Mouse (Mus musculus): ENCODE data around the gene Myo1d. TPM values are rescaled to one million over a fixed set of nuclear protein-coding genes. Genes with fewer than 3 reads are reported as not detected.

Gene Myo1d
- total and polyA plus RNA-seq, 3 experiments, result 15.9 to 81.1 (median 41.7) TPM

DNA sequence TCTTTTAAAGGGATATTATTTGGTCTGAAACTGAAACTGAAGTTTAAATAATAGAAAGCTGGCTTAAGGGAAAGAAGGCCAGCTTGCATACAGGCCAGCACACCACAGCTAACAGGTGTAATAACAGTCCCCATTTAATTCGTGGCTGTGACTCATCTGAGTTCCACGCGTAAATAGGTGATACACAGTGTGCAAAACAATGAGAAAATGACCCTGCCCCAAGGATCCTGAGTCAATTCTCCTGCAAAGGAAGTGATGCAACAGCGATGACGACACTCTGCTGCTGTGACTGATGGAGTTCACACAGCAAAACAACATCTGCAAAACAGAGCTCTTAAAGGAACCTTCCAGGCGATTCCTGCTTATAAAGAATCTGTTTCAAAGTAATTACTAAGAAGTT, 68.5 kb downstream of the Myo1d start:
- Histone ChIP-seq H3K9ac (ENCODE audit: control insufficient read depth, low read depth, low read length, poor library complexity, severe bottlenecking) (no peak overlapping the region), H3K27ac (ENCODE audit: control insufficient read depth, low read depth, low read length) (no peak overlapping the region), H3K9me3 (replicated peaks; ENCODE audit: insufficient read depth, low read length) (no peaks in the 10 kb centered on the region), H3K4me1 (ENCODE audit: control insufficient read depth in 1 of 2, insufficient read depth in 2 of 2, low read length in 2 of 2) (peaks cover 13 to 20% of the 10 kb centered on the region in 2 experiments), H3K4me3 (ENCODE audit: control insufficient read depth in 1 of 2, insufficient read depth in 1 of 2, low read depth in 2 of 2, low read length in 2 of 2) (no peak overlapping the region), H3K36me3 (ENCODE audit: control insufficient read depth in 1 of 2, insufficient read depth in 2 of 2, low read length in 2 of 2) (peaks cover 0 to 20% of the 10 kb centered on the region in 2 experiments; a peak in 2 of 4 replicates), H3K27me3 (ENCODE audit: control insufficient read depth in 1 of 2, insufficient read depth in 2 of 2, low read length in 2 of 2) (no peaks in the 10 kb centered on the region), H3K79me2 (ENCODE audit: control insufficient read depth, insufficient read depth, low read length, poor library complexity) (no peaks in the 10 kb centered on the region)
- DNase-seq (ENCODE audit: low read depth, low spot score), result peak; percentile 40
- TF ChIP-seq CHD1 (IDR thresholded peaks at IDR 0.05; ENCODE audit: low read depth, low read length) (no peak), USF2 (IDR thresholded peaks at IDR 0.05; ENCODE audit: borderline replicate concordance in 1 of 2, insufficient read depth in 1 of 2, low read depth in 1 of 2, low read length in 2 of 2) (no peak), TAL1 (IDR thresholded peaks at IDR 0.05; ENCODE audit: low read length) (no peak), E2F4 (IDR thresholded peaks at IDR 0.05; ENCODE audit: borderline replicate concordance, low read depth, low read length) (no peak), GATA1 (IDR thresholded peaks at IDR 0.05; ENCODE audit: low read depth, low read length) (no peak), UBTF (IDR thresholded peaks at IDR 0.05; ENCODE audit: borderline replicate concordance, insufficient read depth, low read depth, low read length) (no peak), RCOR1 (IDR thresholded peaks at IDR 0.05; ENCODE audit: low read depth, low read length) (no peak), TBP (IDR thresholded peaks at IDR 0.05; ENCODE audit: low read depth, low read length) (no peak), ZKSCAN1 (IDR thresholded peaks at IDR 0.05; ENCODE audit: low read depth, low read length) (no peak), SIN3A (IDR thresholded peaks at IDR 0.05; ENCODE audit: low read length) (no peak), MAX (IDR thresholded peaks at IDR 0.05; ENCODE audit: low read length) (no peak), HCFC1 (IDR thresholded peaks at IDR 0.05; ENCODE audit: low read depth, low read length) (no peak), BHLHE40 (IDR thresholded peaks at IDR 0.05; ENCODE audit: borderline replicate concordance, low read depth, low read length) (no peak)

DNA sequence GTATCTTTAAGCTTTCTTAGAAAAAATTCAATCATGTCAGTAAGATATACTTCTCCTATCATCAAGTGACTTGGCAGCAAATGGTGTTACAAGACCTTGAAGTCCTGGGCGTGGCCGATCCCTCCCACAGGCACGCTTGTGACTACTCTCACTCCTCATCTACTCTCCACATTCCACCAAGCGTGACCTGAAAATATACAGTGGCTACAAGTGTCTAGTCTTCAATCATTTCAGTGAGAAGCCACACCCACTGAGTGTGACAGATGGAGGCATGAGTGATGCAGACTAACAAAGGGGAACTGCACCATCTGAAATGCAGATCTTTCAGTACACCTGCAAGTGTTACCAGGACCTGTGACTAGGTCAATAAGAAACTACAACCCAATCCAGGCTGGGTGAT, 79.2 kb downstream of the Myo1d start:
- DNase-seq (ENCODE audit: low read depth, low spot score), result peak; percentile 76
- Histone ChIP-seq H3K27ac (ENCODE audit: control insufficient read depth, low read depth, low read length) (no peak overlapping the region), H3K79me2 (ENCODE audit: control insufficient read depth, insufficient read depth, low read length, poor library complexity) (no peaks in the 10 kb centered on the region; the same call in 1 of the 2 replicates), H3K4me1 (ENCODE audit: control insufficient read depth in 1 of 2, insufficient read depth in 2 of 2, low read length in 2 of 2) (peaks cover 27 to 30% of the 10 kb centered on the region in 2 experiments), H3K36me3 (ENCODE audit: control insufficient read depth in 1 of 2, insufficient read depth in 2 of 2, low read length in 2 of 2) (peaks cover 0 to 41% of the 10 kb centered on the region in 2 experiments; a peak in 2 of 4 replicates), H3K9ac (ENCODE audit: control insufficient read depth, low read depth, low read length, poor library complexity, severe bottlenecking) (no peak overlapping the region), H3K27me3 (ENCODE audit: control insufficient read depth in 1 of 2, insufficient read depth in 2 of 2, low read length in 2 of 2) (no peaks in the 10 kb centered on the region), H3K9me3 (replicated peaks; ENCODE audit: insufficient read depth, low read length) (no peaks in the 10 kb centered on the region), H3K4me3 (ENCODE audit: control insufficient read depth in 1 of 2, insufficient read depth in 1 of 2, low read depth in 2 of 2, low read length in 2 of 2) (no peak overlapping the region)
- TF ChIP-seq USF1 (IDR thresholded peaks at IDR 0.05; ENCODE audit: low read depth, low read length), result no peak
- 0 out of 2 replicates have a peak, but pooled peaks have one; percentile 43 for TF ChIP-seq MYC (IDR thresholded peaks at IDR 0.05; ENCODE audit: low read depth, low read length)
- TF ChIP-seq RCOR1 (IDR thresholded peaks at IDR 0.05; ENCODE audit: low read depth, low read length), result peak; percentile 61
- TF ChIP-seq EP300 (IDR thresholded peaks at IDR 0.05; ENCODE audit: low read depth in 1 of 2, low read length in 2 of 2), result peak; percentile 6 to 38; a peak in 1 of 4 replicates
- TF ChIP-seq E2F4 (IDR thresholded peaks at IDR 0.05; ENCODE audit: borderline replicate concordance, low read depth, low read length), result no peak
- TF ChIP-seq MXI1 (IDR thresholded peaks at IDR 0.05; ENCODE audit: low read depth, low read length), result peak; percentile 100
- 0 out of 2 replicates have a peak, but pooled peaks have one; percentile 36 for TF ChIP-seq TBP (IDR thresholded peaks at IDR 0.05; ENCODE audit: low read depth, low read length)
- peak in 1 of 2 experiments; percentile 27; a peak in 1 of 4 replicates for TF ChIP-seq POLR2A (IDR thresholded peaks at IDR 0.05; ENCODE audit: control insufficient read depth in 1 of 2, insufficient read depth in 1 of 2, low read depth in 1 of 2, low read length in 2 of 2, poor library complexity in 1 of 2)
- peak; percentile 81 for TF ChIP-seq MAX (IDR thresholded peaks at IDR 0.05; ENCODE audit: low read length)
- peak; percentile 94 for TF ChIP-seq SIN3A (IDR thresholded peaks at IDR 0.05; ENCODE audit: low read length)
- TF ChIP-seq MAZ (IDR thresholded peaks at IDR 0.05; ENCODE audit: low read depth, low read length), result no peak
- no peak for TF ChIP-seq ELF1 (IDR thresholded peaks at IDR 0.05; ENCODE audit: low read depth, low read length)
- no peak for TF ChIP-seq ZMIZ1 (IDR thresholded peaks at IDR 0.05; ENCODE audit: low read depth, low read length)

All from MEL (cell line).